Mouse (Mus musculus) C2C12 (cell line): ENCODE results near the gene Mboat2.

ENCODE experiments used
- CTCF ChIP-seq: IDR thresholded peaks from one replicate; pipeline ENCODE4 v1.5.1; 2011; ENCODE audit not compliant: control insufficient read depth, insufficient read depth, insufficient read length
- MAX ChIP-seq: IDR thresholded peaks from one replicate; pipeline ENCODE4 v1.6.1; 2011; ENCODE audit warnings: mild to moderate bottlenecking, control low read depth
- MYOD1 ChIP-seq: IDR thresholded peaks from one replicate; pipeline ENCODE4 v1.6.1; 2011; ENCODE audit warnings: low read depth; ENCODE audit not compliant: control insufficient read depth, insufficient read length
- MYOG ChIP-seq: IDR thresholded peaks from one replicate; pipeline ENCODE4 v1.6.1; 2011; ENCODE audit not compliant: control insufficient read depth, insufficient read length; ENCODE audit errors: extremely low read depth
- USF1 ChIP-seq: IDR thresholded peaks from one replicate; pipeline ENCODE4 v1.6.1; 2011; ENCODE audit warnings: low read depth, mild to moderate bottlenecking, control low read depth, moderate library complexity

GRCm38 (mm10) chr12:24832438-24832837 lies 1.8 kb downstream of the Mboat2 start:
- TF ChIP-seq MYOG (no peak), CTCF (no peak), MAX (no peak), USF1 (no peak), MYOD1 (no peak)
